Mouse (Mus musculus) urinary bladder, postnatal 36 days (tissue): ENCODE measurements around the gene Gatd1.

Source experiments
- DNase-seq, 2 experiments: peaks; one replicate each; pipeline ENCODE4 v3.0.0; 2022; ENCODE audit warnings: low spot score in 2 of 2, mixed read lengths in 1 of 2

Gene Gatd1

GRCm38 (mm10) chr7:141442199-141442598 is 28.3 kb upstream of the Gatd1 start:
- DNase-seq: no peak

- DNase-seq: no peak
These were observed 27.5 kb upstream of the Gatd1 start for GRCm38 (mm10) chr7:141441460-141441859.

GRCm38 (mm10) chr7:141440613-141441012 is 26.7 kb upstream of the Gatd1 start:
- DNase-seq: no peak

GRCm38 (mm10) chr7:141439811-141440210 is 25.9 kb upstream of the Gatd1 start:
- DNase-seq: no peak

DNA sequence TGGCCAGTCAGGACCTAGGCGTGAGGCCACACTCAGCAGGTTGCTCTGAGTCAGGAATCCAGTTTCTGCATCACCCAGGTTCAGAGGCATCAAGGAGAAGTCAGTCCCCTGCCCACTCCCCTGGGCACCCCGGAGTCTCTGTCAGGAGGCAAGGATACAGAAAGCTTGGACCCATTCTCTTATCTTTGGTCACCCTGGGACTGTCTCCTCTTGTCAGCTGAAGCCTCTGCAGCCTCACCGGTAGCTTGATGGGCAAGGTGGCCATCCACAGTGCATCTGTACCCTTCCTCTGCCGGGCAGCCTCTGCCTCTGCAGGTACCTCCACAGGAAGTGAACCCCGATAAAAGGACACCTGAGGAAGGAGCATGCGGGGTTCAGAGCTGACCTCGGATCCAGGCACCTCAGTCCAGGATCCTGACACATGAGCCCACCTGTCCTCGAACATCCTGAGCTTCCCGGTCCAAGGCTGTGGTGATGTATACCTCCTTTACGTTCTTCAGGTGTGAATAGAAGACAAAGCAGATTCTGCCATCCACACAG is 25.3 kb upstream of the Gatd1 start:
- DNase-seq: no peak

DNA sequence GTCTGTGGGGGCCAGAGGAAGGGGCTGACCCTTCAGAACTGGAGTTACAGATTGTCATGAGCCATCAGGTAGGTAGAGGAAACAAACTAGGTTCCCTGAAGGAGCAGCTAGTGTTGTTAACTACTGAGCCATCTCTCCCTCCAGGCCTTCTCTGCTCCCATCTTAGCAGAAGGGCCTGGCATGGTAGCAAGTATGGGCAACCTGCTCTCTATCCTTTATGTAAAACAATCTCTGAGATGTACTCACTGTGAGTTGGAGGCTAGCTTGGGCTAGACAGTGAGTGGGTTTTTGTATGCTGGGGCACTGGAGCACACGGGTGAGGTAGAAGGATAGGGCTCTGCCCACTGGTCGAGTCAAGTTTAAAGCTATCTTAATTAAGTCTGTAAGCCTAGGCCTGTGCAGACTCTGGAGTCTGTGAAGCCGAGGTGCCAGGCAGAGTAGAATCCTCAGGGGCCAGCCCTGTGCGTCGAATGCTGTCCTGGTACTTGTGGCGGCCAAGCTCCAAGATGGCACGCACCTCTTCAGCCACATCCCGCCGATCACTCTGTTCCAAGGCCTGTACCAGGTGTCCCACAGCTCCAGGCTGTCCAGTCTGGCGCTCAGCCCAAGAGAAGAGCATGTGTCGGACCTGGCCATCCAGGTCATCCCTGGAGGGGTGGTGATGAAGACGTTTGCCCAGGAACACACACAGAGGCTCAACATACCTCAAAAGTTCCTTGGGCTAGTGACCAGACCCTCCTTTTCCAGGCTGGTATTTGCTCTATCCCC is 24.4 kb upstream of the Gatd1 start:
- DNase-seq: no peak

DNA sequence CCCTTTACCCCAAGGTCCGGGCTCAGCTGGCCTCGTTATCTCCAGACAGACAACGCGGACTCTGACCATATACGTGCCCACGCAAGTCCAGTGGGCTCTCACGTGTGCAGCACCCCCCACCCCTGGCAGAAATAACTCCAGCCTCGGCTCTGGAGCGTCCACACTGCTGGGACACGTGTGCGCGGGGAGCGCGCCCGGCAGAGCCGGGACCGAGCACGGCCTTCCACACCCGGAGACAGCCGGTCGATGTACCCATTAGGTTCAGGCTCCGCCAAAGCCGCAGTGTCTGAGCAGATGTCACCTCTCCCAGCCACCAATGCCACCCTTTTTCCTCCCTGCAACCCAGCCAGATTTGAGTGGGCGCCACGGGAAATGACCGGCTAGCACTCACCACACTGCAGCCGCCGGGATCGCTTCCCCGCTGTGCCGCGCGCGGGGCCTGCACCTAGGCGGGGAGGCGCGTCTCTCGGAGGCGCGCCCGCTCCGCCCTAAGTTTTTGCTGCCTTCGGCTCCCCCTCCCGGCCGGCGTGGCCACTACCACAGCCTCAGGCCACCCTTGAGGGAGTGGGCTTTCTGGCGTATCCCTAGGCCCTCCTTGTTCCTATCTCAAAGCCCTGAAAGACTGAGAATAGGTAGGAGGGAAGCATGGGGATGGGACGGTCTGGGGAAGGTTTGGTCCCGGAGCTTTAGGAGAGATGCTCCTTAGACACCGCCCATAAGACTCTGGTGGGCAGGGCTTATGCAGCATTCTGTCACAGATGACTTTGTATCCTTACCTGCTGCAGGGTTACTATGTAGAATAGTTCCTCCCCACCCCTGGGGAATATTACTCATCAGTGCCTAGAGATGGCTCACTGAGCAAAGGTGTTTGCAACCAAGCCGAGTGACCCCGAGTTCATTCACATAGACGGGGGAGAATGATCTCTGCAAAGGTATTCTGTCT is 23.5 kb upstream of the Gatd1 start, which contains the start of gene Slc25a22:
Slc25a22 (minus strand) TSS at position 715 of the 943 bp plus-strand sequence.
- DNase-seq: peak; percentile 78 to 81

DNA sequence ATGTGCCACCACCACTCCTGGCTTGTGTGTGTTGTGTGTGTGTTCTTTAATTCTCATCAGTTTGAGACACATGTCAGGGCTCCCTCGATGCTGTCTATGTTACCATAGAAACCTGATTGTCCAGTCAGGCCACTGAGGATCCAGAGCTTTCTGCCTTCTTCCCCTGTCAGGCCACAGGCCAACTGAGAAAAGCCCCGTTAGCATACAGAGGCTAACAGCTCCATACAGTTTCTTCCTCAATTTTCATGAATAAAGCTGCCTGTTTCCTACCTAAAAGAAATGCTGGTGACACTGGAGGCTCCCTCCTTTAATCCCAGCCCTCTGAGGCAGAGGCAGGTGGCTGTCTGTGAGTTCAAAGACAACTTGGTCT is 22.6 kb upstream of the Gatd1 start:
- DNase-seq: no peak

- no peak for DNase-seq
These were observed 22.1 kb upstream of the Gatd1 start for GRCm38 (mm10) chr7:141435856-141436522.

- no peak for DNase-seq
These were observed 21.4 kb upstream of the Gatd1 start for GRCm38 (mm10) chr7:141435129-141435855.

- no peak for DNase-seq
These were observed 20.5 kb upstream of the Gatd1 start for GRCm38 (mm10) chr7:141434464-141434863.

DNA sequence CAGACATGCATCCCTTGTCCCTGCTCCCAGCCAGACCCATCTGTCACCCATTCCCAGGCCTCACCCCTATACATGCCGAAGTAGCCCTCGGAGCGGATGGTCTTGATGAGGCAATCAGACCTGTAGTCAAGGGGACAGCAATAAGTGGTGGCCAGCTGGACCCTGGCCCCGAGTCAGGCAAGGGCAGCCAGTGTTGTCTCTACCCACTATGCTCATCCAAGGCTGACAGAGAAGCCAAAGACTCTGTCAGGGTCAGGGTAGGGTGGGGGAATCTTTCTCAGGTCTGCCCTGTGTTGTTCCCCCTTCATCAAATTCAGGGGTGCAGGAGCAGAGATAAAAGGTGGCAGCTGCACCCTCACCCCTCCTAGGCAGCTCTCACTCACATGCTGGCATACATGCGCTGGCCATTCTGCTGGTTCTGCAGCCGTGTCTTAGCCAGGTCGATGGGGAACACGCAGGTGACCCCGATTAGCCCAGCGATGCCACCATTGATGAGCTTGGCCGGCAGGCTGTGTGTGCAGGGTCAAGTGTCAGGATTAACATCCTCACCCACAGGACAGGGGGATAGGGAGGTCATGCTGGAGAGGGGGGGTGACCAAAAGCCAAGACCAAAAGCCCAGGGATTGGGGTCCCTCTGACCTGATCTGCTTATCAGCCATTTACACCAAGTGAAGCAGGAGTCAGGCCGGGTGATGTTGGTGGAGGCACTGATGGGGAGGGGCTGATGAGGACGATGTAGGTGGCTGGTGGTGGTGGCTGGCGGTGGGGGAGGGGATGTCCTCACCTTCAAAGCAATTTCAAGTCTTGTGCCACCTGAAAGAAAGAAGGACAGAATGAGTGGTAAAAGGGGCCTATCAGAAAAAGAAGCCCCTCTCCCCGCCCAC is 19.8 kb upstream of the Gatd1 start:
- DNase-seq: no peak

DNA sequence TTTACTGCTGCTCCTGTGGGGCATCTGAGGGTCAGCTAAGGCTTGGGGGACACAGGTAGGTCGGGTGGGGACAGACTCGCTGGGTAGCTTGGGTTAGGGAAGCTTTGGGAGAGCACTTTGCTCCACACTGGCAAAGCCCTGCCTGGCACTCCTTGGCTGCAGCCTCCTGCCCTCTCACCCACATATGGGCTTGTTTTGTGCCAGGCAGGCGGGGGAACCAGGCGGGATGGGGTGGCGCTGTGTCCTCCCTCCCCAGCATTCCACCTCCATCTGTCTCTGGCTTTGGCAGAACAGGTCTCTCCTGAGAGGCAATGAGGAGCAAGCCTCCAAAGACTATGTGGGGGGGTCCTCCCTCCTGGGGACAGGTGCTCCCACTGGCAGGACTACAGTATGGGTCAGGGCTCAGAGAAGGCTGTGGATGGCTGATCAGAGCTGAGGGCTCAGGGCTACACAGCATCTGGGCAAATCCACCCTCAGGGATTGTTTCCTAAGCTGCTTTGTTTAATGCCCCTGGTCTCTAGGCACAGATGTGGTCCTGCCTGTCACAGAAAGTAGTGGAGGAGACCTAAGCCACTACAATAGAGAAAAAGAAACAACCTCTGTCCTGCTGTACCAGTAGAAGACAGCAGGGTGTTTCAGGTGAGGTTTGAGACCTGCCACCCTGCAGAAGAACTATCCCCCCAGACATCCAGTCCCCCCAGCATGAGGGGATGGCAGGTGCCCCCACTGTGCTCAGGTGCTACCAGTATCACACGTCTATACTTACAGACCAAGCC is 19.0 kb upstream of the Gatd1 start:
- DNase-seq: peak in 1 of 2 experiments; percentile 83

- no peak for DNase-seq
These were observed 18.3 kb upstream of the Gatd1 start for GRCm38 (mm10) chr7:141432186-141432611.

DNA sequence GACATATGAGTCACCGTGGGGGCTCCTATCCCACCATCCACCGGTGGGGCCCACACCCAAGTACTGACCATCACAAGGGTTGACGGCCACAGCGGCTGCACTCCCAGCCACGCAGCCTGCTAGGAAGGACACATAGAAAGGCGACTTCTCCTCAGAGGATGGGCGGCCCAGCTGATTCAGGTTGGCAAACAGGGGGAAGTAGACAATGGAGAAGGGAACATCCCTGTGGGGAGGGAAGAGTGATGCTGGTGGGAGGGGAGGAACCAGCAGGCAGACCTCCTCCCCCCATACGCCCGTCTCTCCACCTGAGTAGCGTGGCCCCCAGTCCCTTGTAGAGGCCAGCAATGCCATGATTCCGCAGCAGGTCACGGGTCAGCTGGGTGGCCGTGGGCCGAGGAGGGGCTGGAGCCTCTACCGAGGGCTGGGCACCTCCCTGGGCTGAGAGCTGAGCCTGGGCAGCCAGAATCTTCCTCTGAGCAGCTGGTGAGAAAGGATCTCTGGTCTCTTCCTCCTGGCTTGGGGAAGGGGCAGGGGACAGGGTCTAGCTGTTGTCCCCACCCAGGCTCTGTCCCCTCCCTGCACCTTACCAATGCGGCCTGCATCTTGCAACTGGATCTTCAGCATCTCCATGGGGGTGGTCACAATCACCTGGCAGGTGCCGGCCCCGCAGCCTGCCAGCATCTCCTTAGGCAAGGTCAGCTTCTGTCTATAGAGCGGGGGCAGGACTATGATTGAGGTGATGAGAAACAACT is 17.7 kb upstream of the Gatd1 start:
- DNase-seq: no peak

GRCm38 (mm10) chr7:141430585-141431240 is 16.8 kb upstream of the Gatd1 start:
- no peak for DNase-seq

DNA sequence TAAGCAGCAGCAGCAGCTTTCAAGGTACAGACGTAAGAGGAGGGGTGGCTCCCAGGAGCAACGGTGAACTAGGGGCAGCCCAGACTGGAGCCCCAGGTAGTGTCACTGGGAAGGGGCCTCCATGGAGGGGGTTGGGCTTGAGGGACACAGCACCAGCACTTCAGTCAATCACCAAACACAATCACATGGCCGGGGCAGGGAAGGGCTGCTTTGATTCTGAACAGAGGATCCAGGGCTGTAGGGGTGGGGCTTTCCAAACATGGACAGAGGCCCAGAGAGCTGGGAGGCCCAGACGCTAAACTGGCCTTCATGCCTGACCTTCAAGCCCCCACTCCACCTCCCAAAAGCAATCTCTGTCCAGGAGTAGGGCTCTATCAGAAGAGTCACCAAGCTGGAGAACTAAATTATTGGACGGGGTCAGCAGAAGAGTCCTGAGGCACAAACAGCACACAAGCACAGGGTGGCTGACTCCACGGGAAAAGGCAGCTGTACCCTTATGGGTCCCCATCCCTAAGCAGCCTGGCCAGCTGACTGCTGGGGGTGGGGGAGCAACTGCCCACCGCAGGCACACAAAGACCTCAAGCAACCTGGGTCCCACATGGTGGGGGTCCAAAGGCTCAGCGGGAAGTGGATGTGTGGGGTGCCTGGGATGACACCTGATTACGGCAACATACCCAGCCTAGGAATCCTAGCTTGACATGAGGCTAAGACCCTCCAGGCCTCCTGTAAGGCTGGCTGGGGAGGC is 16.1 kb upstream of the Gatd1 start:
- no peak for DNase-seq
